Mouse (Mus musculus) liver, embryonic 15.5 days (tissue): ENCODE results near the gene F2r. TPM values are rescaled to one million over a fixed set of nuclear protein-coding genes. Genes with fewer than 3 reads are reported as not detected.
A peak's percentile ranks its signal among the peaks of the same experiment; 100 is the strongest.

Source experiments
- ATAC-seq: fragments of 200-750 bp; cut with Nextera tagmentation; 2 replicates; pipeline ENCODE4 v1.8.0; 2017; ENCODE audit warnings: moderate number of reproducible peaks, mild to moderate bottlenecking, moderate library complexity; ENCODE audit not compliant: insufficient read depth
- H3K27ac ChIP-seq: fragments of 300-500 bp; sonication (generic); replicated peaks from 2 replicates; pipeline ENCODE4 v1.5.1; 2015; ENCODE audit warnings: mild to moderate bottlenecking, inconsistent platforms
- H3K27me3 ChIP-seq: fragments of 300-500 bp; sonication (generic); 2 replicates; pipeline ENCODE4 v1.6.1; 2015; ENCODE audit warnings: mild to moderate bottlenecking, inconsistent platforms
- H3K36me3 ChIP-seq: fragments of 300-500 bp; sonication (generic); replicated peaks from 2 replicates; pipeline ENCODE4 v1.6.1; 2015; ENCODE audit warnings: moderate library complexity, mild to moderate bottlenecking, inconsistent platforms
- H3K4me1 ChIP-seq: fragments of 300-500 bp; sonication (generic); replicated peaks from 2 replicates; pipeline ENCODE4 v1.6.1; 2015; ENCODE audit warnings: inconsistent platforms
- H3K4me2 ChIP-seq: fragments of 300-500 bp; sonication (generic); 2 replicates; pipeline ENCODE4 v1.6.1; 2015; ENCODE audit warnings: moderate library complexity, mild to moderate bottlenecking, inconsistent platforms
- H3K4me3 ChIP-seq: fragments of 300-500 bp; sonication (generic); replicated peaks from 2 replicates; pipeline ENCODE4 v1.5.1; 2015; ENCODE audit warnings: mild to moderate bottlenecking, inconsistent platforms
- H3K9ac ChIP-seq: fragments of 300-500 bp; sonication (generic); 2 replicates; pipeline ENCODE4 v1.6.1; 2015; ENCODE audit warnings: moderate library complexity, mild to moderate bottlenecking, inconsistent platforms
- H3K9me3 ChIP-seq: fragments of 300-500 bp; sonication (generic); replicated peaks from 2 replicates; pipeline ENCODE4 v1.6.1; 2016; ENCODE audit warnings: inconsistent platforms
- WGBS: fragments of 180-500 bp; shearing (Covaris S2); methylation state at CpG from one replicate; pipeline ENCODE4 v1.1.7; 2015; ENCODE audit warnings: mixed read lengths; ENCODE audit not compliant: insufficient replicate concordance; 5-methylcytosine and 5-hydroxymethylcytosine counted together
- polyA plus RNA-seq: library from polyadenylated mRNA; unstranded; fragments of >200 nt; fragmentation: Nextera tagmentation; extraction: Ambion mirVana; gene quantifications from 2 replicates; pipeline ENCODE4 v1.2.1, GENCODE M21; 2015

Gene F2r
- polyA plus RNA-seq, 1 experiment from 2014 or later = 32.3 TPM

DNA sequence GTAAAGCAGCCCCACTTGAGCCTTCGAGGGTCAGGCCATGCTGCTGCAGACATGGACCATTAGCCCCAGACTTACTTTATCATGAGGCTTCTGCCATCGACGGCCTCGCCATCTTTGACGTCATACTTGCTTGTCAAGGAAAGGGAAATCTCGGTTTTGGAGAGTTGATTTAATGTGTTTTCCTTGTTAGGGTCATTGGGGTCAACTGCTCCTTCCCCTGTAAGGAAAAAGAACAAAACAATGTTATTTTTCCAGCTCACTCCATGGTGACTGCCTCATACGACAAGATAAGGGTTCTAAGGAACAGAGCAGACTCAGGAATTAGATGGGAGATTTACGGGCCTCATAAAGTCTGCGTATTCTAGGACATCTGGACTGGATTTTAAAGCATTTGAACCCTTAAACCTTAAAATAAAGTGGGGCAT lies 28.4 kb upstream of the F2r start:
- Histone ChIP-seq H3K4me1 (0 out of 2 replicates have a peak, but pooled peaks cover 3% of the 10 kb centered on the region), H3K9me3 (no peaks in the 10 kb centered on the region), H3K4me3 (no peak overlapping the region), H3K27me3 (no peaks in the 10 kb centered on the region), H3K4me2 (no peak overlapping the region), H3K27ac (no peak overlapping the region), H3K9ac (no peak overlapping the region), H3K36me3 (peaks cover 61% of the 10 kb centered on the region)
- no peak for ATAC-seq
- WGBS = 71% methylated on average over 9 of the region's 9 CpGs

DNA sequence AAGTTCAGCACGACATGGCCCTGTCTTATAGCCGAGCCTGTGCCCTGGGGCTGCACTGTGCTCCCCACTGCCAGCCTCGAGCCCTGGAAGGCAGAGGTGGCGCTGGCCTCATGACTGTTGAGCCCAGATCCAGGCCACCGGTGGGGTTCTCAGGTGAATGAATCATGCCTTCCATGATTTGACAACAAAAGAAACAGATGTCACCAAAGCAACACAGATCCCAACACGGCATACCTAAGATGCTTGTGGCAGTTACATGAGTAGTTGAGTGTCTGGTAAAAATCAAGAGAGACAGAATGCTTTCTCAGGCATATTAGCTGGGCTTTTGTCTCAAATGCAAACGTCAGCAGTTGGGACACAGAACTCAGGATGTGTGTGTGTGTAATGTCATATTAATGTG lies 25.5 kb upstream of the F2r start:
- no peak overlapping the region for H3K4me3 ChIP-seq
- WGBS = 70% methylated on average over 7 of the region's 7 CpGs
- no peak overlapping the region for H3K4me2 ChIP-seq
- H3K27me3 ChIP-seq = no peaks in the 10 kb centered on the region
- H3K27ac ChIP-seq = no peak overlapping the region
- ATAC-seq = no peak
- H3K4me1 ChIP-seq = peaks cover 7% of the 10 kb centered on the region; the same call in 1 of the 2 replicates
- H3K36me3 ChIP-seq = peaks cover 64% of the 10 kb centered on the region
- no peaks in the 10 kb centered on the region for H3K9me3 ChIP-seq
- H3K9ac ChIP-seq = no peak overlapping the region

DNA sequence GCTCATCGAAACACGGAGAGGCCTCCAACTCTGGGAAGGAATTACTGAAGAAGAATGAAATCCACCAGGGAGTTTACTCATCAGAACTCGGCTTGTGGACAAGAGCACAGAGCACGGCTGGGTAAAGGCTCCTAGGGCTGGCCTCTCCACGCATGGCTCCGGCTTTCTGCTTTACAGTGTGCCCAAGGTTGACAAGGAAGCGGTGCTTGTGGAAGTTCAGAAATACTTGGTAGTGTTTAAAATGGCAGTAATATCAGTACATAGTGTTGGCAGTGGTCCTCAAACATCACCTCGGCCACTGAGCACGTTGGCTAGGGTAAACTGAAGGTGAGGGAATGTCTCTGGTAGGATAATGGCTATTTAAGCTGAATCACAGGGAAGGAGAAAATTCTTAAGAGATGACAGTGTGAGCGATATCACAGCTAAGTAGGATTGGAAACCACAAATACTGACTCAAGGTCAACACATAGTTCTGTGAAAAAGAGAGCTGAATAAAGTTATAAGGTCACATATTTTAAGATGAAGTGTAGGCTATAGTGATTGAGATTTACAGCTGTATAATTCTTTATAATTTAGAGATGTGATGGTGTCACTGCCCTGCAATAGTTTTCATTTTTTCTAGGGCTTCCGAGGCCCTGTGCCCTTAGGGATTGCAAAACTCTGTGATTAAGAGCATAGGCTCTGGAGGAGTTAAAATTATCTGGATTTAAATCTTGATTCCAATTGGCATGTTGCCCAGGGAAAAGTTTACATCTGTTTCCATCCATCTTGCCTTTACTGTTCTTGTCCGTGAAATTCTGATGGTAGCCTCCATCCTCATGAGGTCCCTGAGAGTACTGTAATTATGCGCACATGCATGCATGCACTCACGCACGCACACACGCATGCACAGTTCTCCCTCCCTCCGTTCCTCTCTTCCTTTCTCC lies 23.0 kb upstream of the F2r start:
- no peak for ATAC-seq
- no peak overlapping the region for H3K9ac ChIP-seq
- no peaks in the 10 kb centered on the region for H3K27me3 ChIP-seq
- WGBS = 87% methylated on average over 17 of the region's 17 CpGs
- H3K4me3 ChIP-seq = no peak overlapping the region
- H3K36me3 ChIP-seq = peaks cover 66% of the 10 kb centered on the region
- H3K4me2 ChIP-seq = no peak overlapping the region
- H3K9me3 ChIP-seq = no peaks in the 10 kb centered on the region
- H3K4me1 ChIP-seq = peaks cover 17% of the 10 kb centered on the region
- no peak overlapping the region for H3K27ac ChIP-seq

DNA sequence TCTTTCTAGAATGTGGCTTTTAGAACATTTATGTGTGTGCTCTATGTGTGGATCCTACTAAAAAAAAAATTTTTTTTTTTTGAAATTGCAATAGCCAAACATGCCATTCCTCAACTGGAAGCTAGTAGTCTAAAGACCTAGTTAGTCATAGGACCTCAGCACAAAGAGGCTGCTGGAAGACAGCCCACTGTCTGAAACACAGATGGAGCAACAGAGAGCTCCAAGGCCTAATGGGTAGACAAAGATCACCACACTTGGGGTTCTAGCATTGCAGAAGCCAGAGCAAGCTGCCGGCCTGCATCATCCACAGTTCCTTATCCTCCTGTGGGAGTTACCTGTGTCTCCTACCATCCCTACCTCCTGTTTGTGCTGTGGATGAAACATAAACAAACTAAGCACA lies 22.1 kb upstream of the F2r start:
- no peak overlapping the region for H3K9ac ChIP-seq
- peaks cover 66% of the 10 kb centered on the region for H3K36me3 ChIP-seq
- no peak overlapping the region for H3K27ac ChIP-seq
- peaks cover 17% of the 10 kb centered on the region for H3K4me1 ChIP-seq
- no peaks in the 10 kb centered on the region for H3K27me3 ChIP-seq
- H3K4me2 ChIP-seq = no peak overlapping the region
- H3K4me3 ChIP-seq = no peak overlapping the region
- H3K9me3 ChIP-seq = no peaks in the 10 kb centered on the region
- 78% methylated on average over 1 of the region's 1 CpGs for whole genome bisulfite sequencing
- no peak for ATAC-seq

DNA sequence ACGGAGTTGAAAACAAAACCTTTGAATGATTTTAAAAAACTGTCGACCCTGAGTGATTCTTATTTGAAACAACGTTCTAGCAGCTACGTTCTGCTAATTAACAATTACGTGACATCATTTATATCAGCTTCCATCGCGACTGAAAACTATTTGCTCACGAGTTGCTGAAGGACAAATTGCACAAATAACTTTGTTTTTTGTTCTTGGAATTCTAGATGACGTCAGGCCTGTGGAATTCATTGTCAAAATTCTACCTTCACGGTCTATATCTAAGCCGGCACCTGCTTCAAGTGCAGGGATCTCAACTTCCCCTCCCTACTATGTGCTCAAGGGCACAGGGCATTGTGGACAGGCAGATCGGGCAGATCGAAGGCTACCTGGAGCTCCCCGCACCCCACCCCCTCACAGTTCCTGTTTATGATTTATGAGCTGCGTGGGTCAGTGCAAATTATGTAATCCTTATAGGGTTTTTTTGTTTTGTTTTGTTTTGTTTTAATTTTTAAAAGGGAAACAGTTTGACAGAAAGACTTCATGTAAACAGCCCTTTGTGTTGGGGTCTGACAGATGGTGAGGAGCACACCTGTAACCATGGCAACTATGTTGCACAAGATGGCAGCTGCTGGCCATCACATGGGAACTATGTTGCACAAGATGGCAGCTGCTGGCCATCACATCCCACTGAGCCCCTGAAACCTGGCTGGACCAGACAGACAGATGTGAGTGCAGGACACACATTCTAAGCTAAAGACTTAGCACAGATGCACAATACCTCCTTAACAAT lies 21.2 kb upstream of the F2r start:
- no peak for ATAC-seq
- Histone ChIP-seq H3K4me3 (no peak overlapping the region), H3K36me3 (peaks cover 64% of the 10 kb centered on the region), H3K9me3 (no peaks in the 10 kb centered on the region), H3K4me1 (peaks cover 18% of the 10 kb centered on the region), H3K9ac (no peak overlapping the region), H3K4me2 (no peak overlapping the region), H3K27ac (peak overlapping the region; percentile 20; the same call in 1 of the 2 replicates), H3K27me3 (no peaks in the 10 kb centered on the region)
- WGBS = 62% methylated on average over 15 of the region's 15 CpGs

DNA sequence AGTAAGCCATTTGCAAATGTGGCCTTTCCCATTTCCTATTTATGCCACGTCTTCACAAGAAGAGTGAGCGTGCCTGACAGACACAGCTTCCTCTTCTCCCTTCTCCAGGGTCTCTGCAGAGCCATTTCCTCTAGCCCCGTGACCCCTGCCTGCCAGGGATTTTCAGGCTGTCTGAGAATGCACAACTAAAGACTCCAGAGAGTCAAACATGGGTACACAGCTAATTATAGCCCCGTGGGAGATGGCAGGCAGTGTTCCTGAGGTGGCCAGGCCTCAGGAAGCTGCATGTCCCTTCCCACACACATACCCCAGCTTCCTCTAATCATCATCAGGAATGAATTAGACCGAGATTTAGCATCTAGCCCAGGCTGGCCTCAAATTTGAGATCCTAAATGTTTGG lies 20.6 kb upstream of the F2r start:
- no peaks in the 10 kb centered on the region for H3K27me3 ChIP-seq
- 39% methylated on average over 5 of the region's 5 CpGs for WGBS
- H3K36me3 ChIP-seq = peaks cover 62% of the 10 kb centered on the region
- H3K9me3 ChIP-seq = no peaks in the 10 kb centered on the region
- no peak overlapping the region for H3K9ac ChIP-seq
- H3K4me2 ChIP-seq = no peak overlapping the region
- no peak overlapping the region for H3K4me3 ChIP-seq
- H3K4me1 ChIP-seq = peaks cover 21% of the 10 kb centered on the region
- peak overlapping the region; percentile 20; the same call in 1 of the 2 replicates for H3K27ac ChIP-seq
- ATAC-seq = no peak

DNA sequence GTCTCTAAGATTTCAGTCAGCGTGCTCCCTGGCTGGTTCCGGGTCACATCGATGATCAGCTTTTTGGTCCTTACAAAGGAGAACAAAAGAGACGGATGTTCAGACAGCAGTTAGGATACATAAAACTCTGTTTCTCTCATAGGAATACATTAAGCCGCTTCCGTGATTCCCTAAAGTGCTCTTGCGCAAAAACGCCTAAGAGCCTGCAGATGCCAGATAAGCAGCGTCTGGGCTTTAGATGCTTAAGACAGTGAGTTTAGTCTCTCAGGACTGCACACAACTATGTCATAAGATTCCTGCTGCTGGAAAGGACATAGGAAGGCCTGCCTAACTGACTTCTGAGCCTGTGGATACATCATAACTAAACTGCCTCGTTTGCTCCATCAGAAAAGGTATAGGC lies 19.4 kb upstream of the F2r start:
- no peaks in the 10 kb centered on the region for H3K27me3 ChIP-seq
- 55% methylated on average over 10 of the region's 10 CpGs for WGBS
- no peak overlapping the region for H3K9ac ChIP-seq
- H3K36me3 ChIP-seq = peaks cover 60% of the 10 kb centered on the region
- no peak overlapping the region for H3K27ac ChIP-seq
- peaks cover 21% of the 10 kb centered on the region for H3K4me1 ChIP-seq
- no peak overlapping the region for H3K4me3 ChIP-seq
- no peaks in the 10 kb centered on the region for H3K9me3 ChIP-seq
- ATAC-seq = no peak
- H3K4me2 ChIP-seq = no peak overlapping the region

DNA sequence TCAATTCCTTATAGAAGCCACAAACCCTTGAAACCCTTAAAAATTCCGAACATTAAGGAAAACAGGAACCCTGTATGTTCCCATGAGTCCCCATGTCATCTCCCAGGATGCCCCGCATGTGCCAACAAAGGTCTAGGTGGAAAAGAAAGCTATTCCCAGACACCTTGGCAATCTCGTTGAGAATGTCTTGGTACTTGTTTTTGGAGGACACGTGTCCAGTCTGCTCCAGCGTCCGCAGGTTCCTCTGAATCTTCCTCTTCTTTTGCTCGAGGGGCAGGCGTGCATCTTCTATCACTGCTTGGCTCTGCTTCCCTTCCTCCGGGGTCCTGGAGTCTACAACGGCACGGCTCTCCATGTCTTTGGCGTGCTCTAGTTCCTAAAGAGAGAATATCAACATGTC lies 17.0 kb upstream of the F2r start:
- H3K27me3 ChIP-seq = no peaks in the 10 kb centered on the region
- no peak overlapping the region for H3K4me2 ChIP-seq
- H3K36me3 ChIP-seq = peaks cover 57% of the 10 kb centered on the region
- ATAC-seq = no peak
- H3K9me3 ChIP-seq = no peaks in the 10 kb centered on the region
- H3K4me1 ChIP-seq = peaks cover 21% of the 10 kb centered on the region
- no peak overlapping the region for H3K9ac ChIP-seq
- no peak overlapping the region for H3K4me3 ChIP-seq
- WGBS = 79% methylated on average over 12 of the region's 12 CpGs
- no peak overlapping the region for H3K27ac ChIP-seq

DNA sequence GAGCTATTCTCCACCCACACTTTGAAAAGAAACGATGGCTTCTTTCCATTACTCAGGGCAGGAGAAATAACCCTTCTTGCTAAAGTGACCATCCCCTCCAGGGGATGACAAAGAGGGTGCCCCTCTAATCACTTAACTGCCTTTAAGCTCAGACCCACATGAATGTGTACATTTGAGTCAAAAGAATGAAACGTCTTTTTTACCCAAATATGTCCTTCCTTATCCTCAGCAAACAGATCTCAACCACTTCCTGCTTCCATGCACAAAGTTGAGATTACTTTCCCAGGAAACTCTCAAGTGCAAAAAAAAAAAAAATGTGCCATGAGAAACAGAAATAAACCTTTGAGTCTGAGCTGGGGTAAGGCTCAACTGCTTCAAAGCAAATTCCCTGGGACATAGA lies 16.2 kb upstream of the F2r start:
- H3K4me1 ChIP-seq = peaks cover 21% of the 10 kb centered on the region
- H3K36me3 ChIP-seq = peaks cover 63% of the 10 kb centered on the region
- H3K27ac ChIP-seq = no peak overlapping the region
- no peaks in the 10 kb centered on the region for H3K27me3 ChIP-seq
- H3K9ac ChIP-seq = no peak overlapping the region
- H3K9me3 ChIP-seq = no peaks in the 10 kb centered on the region
- H3K4me3 ChIP-seq = no peak overlapping the region
- WGBS = 7% methylated on average over 2 of the region's 2 CpGs
- no peak overlapping the region for H3K4me2 ChIP-seq
- ATAC-seq = no peak

DNA sequence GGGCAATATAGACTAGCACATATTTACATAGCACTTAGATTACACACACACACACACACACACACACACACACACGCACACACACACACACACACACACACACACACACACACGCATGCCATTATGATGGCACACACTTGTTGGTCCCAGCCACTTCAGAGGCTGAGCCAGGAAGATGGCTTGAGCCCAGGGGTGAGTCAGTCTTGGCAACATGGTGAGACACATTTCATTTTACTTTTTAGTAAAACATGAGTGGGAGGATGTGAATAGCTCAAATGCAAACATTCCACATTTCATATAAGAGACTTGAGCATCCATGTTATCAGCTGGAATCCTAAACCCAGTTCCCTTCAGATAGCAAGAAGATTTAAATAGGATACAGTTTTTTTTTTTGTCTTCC lies 15.1 kb upstream of the F2r start:
- Histone ChIP-seq H3K4me1 (peaks cover 13% of the 10 kb centered on the region), H3K4me2 (no peak overlapping the region), H3K36me3 (peaks cover 74% of the 10 kb centered on the region), H3K27ac (no peak overlapping the region), H3K4me3 (no peak overlapping the region), H3K9me3 (no peaks in the 10 kb centered on the region), H3K27me3 (no peaks in the 10 kb centered on the region), H3K9ac (no peak overlapping the region)
- WGBS = 68% methylated on average over 2 of the region's 2 CpGs
- ATAC-seq = no peak

DNA sequence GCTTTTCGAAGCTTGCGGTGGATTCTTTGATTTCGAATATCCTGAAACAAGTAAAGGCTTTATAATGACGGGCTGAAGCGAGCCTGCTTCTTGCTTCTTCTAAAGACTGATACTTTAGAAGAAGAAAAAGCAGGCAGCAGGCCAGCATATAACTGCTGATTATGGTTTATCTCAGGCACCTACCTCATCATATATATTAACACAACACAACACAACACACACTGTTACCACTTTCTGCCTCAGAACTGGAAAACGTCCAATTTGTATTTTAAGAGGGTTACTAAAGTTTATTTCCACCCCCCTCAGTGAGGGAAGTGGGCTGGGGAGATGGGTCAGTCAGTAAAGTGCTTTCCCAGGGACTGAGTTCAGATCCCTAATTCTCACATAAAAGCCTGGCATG lies 13.9 kb upstream of the F2r start:
- no peaks in the 10 kb centered on the region for H3K9me3 ChIP-seq
- H3K27me3 ChIP-seq = no peaks in the 10 kb centered on the region
- no peak overlapping the region for H3K4me3 ChIP-seq
- H3K9ac ChIP-seq = no peak overlapping the region
- 0 out of 2 replicates have a peak, but pooled peaks cover 3% of the 10 kb centered on the region for H3K4me1 ChIP-seq
- no peak for ATAC-seq
- no peak overlapping the region for H3K4me2 ChIP-seq
- H3K27ac ChIP-seq = no peak overlapping the region
- 84% methylated on average over 6 of the region's 6 CpGs for WGBS
- peaks cover 76% of the 10 kb centered on the region for H3K36me3 ChIP-seq
